Mouse (Mus musculus): Measurements from ENCODE around the gene Cpt1a. TPM values are rescaled to one million over a fixed set of nuclear protein-coding genes. Genes with fewer than 3 reads are reported as not detected.

Cpt1a gene
- polyA plus RNA-seq, 1 experiment, result 61.6 TPM

DNA sequence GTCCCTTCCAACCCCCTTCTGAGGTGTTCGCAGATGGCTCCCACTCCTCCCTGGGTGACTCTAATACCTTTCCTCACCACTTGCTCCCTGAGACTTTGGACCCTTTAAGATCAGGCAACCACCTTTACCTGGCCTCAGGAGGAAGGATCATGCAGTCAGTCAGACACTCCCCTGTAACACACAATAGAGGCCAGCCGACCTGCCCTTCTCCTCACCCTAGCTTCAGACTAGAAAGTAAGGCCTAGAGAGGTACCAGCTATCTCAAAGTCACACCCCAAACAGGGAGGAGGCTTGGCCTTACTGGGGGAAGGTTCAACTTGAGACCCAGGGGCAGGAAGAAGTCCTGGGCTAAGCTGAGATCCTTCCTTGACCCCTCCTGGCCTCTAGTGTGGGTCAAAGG, 102.1 kb downstream of the Cpt1a start:
- DNase-seq (ENCODE audit: low spot score), result no peak

GRCm38 (mm10) chr19:3428057-3428830, 106.1 kb downstream of the Cpt1a start:
- DNase-seq (ENCODE audit: low spot score), result no peak

- no peak for DNase-seq (ENCODE audit: low spot score)
These were observed 107.2 kb downstream of the Cpt1a start for GRCm38 (mm10) chr19:3429156-3429816.

DNA sequence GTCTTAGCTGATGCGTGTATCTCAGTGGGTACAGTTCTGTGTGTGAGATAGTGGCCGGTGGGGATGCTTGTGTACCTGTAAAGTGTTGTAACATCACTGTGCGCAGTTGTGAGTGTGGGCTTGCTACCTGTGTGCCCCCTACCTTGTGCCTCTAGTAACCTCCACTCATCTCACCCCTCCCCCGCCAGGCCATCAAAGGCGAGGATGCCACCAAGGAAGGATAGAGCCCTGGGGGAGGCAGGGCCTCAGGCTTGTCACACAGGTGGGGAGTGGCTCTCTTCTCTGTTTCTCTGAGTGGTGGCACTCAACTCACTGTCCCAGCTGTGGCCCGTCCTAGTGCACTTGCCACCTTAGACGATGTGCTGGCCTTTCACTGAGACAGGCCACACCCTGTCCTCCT, 108.9 kb downstream of the Cpt1a start:
- no peak for DNase-seq (ENCODE audit: low spot score)

DNA sequence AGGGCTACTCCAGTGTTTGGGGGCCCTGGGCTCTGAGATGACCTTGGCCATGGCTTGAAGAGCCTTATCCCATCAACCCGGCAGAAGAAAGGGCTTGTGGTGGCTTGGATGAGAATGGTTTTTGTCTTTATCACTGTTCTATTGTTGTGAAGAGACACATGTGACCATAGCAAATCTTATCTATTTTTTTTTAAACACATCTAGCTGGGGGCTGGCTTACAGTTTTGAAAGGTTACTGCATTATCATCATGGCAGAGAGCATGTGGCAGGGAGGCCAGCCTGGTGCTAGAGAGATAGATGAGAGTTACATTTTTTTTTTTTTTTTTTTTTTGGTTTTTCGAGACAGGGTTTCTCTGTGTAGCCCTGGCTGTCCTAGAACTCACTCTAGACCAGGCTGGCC, 109.8 kb downstream of the Cpt1a start:
- no peak for DNase-seq (ENCODE audit: low spot score)

DNA sequence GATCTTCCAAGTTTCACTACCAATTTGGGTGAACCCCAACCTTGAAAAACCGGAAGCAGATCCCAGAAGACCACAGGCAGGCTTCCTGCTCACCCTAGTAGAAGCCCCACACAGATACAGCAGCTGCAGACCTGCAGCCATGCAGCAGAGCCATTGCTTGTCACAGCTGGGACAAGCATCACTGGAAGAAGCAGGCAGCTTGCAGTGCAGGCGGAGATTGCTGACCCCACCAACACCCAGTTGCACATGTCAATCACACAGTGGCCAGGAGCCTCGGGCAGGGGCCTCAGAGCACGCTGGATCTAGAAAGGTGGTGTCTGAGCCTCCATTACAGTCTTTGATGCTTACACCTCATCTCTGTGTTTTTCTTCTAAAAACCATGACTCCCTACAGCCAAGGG, 112.0 kb downstream of the Cpt1a start:
- no peak for DNase-seq (ENCODE audit: low spot score)

DNA sequence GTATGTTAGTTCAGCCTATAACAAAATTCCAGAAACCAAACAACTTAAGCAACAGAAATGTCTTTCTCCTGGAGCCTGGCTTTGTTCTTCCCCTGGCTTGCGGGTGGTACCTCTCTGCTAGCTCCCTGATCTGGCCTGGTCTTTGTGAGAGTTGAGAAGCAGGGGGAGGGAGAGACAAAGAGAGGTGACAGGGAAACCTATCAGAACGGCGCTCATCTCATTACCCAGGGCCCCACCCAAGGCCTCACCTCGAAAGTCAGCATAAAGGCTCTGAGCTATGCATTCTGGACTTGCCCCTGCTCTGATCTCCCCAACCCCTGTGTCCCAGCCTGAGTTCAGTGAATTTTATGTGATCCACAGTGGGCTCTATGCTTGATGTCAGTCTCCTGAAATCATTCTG, 112.5 kb downstream of the Cpt1a start:
- no peak for DNase-seq (ENCODE audit: low spot score)

Other genes with a start within 250 kb of the Cpt1a start
- 43.3 and 55.7 TPM in 2 replicates for gene Mrpl21, start 39.4 kb upstream of the Cpt1a start, polyA plus RNA-seq (2012; rRNA removed)
- gene Ighmbp2, start 39.3 kb upstream of the Cpt1a start, polyA plus RNA-seq (2012; rRNA removed), result 5.8 and 7.0 TPM in 2 replicates
- 0.15 and 0.17 TPM in 2 replicates for gene Tesmin, start 66.5 kb downstream of the Cpt1a start, polyA plus RNA-seq (2012; rRNA removed)
- 0.08 TPM in 1 of 2 replicates, not detected in the other for gene Gal, start 92.2 kb downstream of the Cpt1a start, polyA plus RNA-seq (2012; rRNA removed)